Mouse (Mus musculus) heart, postnatal 14 days (tissue): Measurements from ENCODE around the gene Slc12a7. TPM values are rescaled to one million over a fixed set of nuclear protein-coding genes. Genes with fewer than 3 reads are reported as not detected.
"Not testable (repeated sequence)": the region's sequence is repeated elsewhere in the genome, so short reads cannot be mapped to it uniquely, and the experiment has no call there.

Experiments
- DNase-seq, 2 experiments: peaks; one replicate each; pipeline ENCODE4 v3.0.0; 2021 to 2022
- intact Hi-C: fragments of 180-260 bp; cut with DNase I; formaldehyde crosslinking; loops from one replicate; pipeline ENCODE4 v1.15.1; 2025
- long read RNA-seq, 2 experiments: library from polyadenylated mRNA; stranded (forward); transcript quantifications; one replicate each; pipeline ENCODE4 v2.0.0; 2021
- total RNA-seq, 2 experiments: library from RNA; stranded (reverse); gene quantifications; 2 replicates each; pipeline ENCODE4 v1.2.3; 2021

Slc12a7 gene
- 100 to 1,000 TPM; 151 to 165 TPM for total RNA-seq
- long read RNA-seq, experiment 1, full-length matches to known transcripts: 11 of 97 reads
- long read RNA-seq, experiment 1, partial matches to known transcripts: 23 of 97 reads
- long read RNA-seq, experiment 1, other reads (novel, unspliced or antisense): 63 of 97 reads
- long read RNA-seq, experiment 2, full-length matches to known transcripts: 11 of 109 reads
- long read RNA-seq, experiment 2, partial matches to known transcripts: 29 of 109 reads
- long read RNA-seq, experiment 2, other reads (novel, unspliced or antisense): 69 of 109 reads

- peak; percentile 58 for DNase-seq
- intact Hi-C loops: no loop called here
These were observed at the start of gene Slc12a7 for GRCm38 (mm10) chr13:73732742-73733700. Slc12a7 (plus strand) TSS chr13:73733094.

GRCm38 (mm10) chr13:73683682-73684081, 49.2 kb upstream of the Slc12a7 start:
- peak; percentile 19 to 49 for DNase-seq
- intact Hi-C loops: no loop called here

GRCm38 (mm10) chr13:73684412-73684811, 48.5 kb upstream of the Slc12a7 start:
- DNase-seq: no peak
- intact Hi-C loops: no loop called here

- no peak for DNase-seq
- intact Hi-C loops: no loop called here
These were observed 47.4 kb upstream of the Slc12a7 start for GRCm38 (mm10) chr13:73685502-73685901.

GRCm38 (mm10) chr13:73687601-73688000, 45.3 kb upstream of the Slc12a7 start:
- intact Hi-C loops: no loop called here
- DNase-seq: no peak

- DNase-seq: no peak
- intact Hi-C loops: no loop called here
These were observed 44.0 kb upstream of the Slc12a7 start for GRCm38 (mm10) chr13:73688934-73689333.

DNA sequence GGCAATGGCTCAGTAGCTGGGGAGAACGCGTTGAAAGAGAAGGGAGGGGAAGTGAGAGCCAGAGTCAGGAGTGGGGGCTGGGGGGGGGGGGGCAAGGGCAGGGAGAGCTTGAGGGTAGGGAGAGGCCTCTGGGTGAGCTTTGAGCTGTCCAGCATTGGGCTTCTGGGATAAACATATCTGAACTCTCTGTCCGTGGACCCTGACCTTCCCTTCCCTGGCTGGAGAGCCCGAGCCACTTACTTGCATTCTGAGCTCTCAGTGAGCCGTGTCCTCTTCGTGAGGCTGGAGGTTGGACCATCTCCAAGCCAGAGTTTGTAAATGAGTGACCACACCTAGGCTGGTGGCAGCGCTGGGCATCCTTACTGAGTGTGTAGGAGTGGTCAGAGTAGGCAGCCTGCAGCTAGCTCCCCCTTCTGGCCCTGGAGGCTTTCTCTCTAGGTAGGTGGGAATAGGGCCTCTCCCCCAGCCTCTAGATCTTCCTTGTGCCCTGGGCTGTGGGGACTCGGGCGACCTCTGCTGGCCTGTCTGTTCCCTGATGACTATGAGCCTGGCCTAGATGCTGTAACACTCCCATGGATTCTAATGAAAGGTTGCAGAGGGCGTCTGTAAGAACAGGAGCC, 40.5 kb upstream of the Slc12a7 start:
- peak; percentile 55 to 70 for DNase-seq
- intact Hi-C loops: loop anchor here (1.0 to 2.0 kb wide), 2 partner anchors 46 to 179 kb away; no protein-coding TSS in a partner anchor

DNA sequence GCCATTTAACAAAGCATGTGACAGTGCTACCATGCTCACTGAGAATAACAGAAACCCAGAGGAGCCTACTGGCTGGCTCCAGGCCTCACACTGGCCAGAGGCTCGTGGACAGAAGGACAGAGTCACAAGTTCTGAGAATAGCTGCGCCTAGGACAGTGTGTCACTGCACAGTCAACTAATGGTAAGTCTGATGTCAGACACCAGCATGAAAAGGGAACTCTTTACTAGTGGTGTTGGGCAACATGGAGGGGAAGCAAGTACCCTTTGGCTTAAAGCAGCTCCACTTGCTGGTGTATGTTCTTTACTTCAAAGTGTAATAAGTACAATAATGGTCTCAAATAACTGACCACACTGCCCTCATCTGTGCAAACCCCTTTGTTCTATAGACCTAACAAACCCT, 39.6 kb upstream of the Slc12a7 start:
- no peak for DNase-seq
- intact Hi-C loops: loop anchor here (2.0 kb wide), 1 partner anchor 47 kb away; no protein-coding TSS in a partner anchor

GRCm38 (mm10) chr13:73694972-73695371, 37.9 kb upstream of the Slc12a7 start:
- intact Hi-C loops: no loop called here
- DNase-seq: no peak

GRCm38 (mm10) chr13:73696529-73696928, 36.4 kb upstream of the Slc12a7 start:
- intact Hi-C loops: no loop called here
- DNase-seq: no peak

DNA sequence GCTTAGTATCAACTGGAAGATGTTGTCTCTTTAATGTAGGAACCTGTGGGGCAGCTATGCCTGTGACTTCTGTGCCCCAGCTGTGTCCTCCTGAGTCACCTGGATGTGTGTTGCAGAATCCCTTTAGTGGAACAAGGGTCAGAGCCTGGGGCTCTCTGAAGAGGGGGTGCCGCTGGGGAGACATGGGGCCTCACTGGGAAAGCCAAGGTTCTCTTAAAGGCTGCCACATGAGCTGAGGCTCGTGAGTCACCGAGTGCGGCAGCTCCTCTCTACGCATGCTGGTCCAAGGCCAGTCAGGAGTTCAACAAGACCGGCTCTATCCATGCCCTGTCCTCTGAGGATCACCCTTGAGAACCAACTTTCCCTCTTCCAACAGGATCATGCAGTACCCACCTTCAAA, 33.2 kb upstream of the Slc12a7 start:
- no peak for DNase-seq
- intact Hi-C loops: no loop called here

- intact Hi-C loops: no loop called here
These were observed 32.3 kb upstream of the Slc12a7 start for GRCm38 (mm10) chr13:73700554-73700953.

DNA sequence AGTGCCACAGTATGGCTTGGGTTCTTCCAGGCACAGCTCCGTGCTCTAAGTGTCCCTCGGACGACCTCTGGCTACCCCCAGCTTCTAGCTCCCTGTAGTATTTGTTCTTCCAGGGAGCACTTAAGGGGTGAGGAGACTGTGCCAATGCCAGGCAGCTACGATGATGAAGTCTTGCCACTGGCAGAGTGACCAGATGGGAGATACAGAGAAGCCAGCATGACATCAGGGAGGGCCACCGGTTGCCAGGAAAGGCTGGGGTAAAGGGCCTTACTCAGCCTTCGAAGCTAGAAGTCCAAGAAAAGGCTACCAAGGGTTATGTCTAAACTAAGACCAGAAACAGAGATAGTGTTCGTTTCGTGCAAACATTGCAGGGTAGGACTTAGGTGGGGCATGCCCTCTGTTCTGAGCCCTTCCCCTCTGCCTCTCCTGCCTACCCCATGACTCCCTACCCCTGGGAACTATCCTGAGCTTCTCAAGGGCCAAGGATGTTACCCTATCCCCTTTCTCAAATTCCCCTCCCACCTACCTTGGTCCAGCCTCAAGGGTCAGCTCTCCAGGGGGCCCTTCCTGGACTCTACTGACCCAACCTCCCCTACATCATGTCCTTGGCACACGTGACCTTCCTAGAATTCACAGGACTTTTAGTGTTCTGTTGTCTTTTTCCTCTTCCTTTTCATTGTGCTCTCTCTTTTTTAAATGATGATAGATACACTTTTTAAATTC, 31.6 kb upstream of the Slc12a7 start:
- no peak for DNase-seq
- intact Hi-C loops: no loop called here

More at GRCm38 (mm10) chr13:73700554-73700953, 32.3 kb upstream of the Slc12a7 start:
- DNase-seq: no peak

DNA sequence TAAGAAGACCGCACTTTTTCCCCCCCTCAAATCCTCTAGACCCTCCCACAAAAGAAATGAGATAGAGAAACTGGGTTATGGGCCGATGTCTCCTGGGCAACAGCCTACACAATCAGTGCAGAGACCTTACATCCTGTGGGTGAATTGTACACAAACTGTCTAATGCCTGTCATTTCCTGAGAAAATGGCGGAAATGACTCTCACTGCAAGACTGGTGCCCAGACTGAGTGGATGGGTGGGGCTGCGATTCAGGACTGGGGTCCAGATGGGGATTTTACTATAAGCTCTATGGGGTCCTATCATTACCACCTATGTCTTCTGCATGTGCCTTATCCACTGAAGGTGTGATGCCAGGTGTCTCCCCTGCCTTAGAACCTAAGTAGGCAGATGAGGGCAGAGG, 30.1 kb upstream of the Slc12a7 start:
- intact Hi-C loops: no loop called here
- no peak for DNase-seq

GRCm38 (mm10) chr13:73703486-73703885, 29.4 kb upstream of the Slc12a7 start:
- DNase-seq, intact Hi-C loops: not testable (repeated sequence)

DNA sequence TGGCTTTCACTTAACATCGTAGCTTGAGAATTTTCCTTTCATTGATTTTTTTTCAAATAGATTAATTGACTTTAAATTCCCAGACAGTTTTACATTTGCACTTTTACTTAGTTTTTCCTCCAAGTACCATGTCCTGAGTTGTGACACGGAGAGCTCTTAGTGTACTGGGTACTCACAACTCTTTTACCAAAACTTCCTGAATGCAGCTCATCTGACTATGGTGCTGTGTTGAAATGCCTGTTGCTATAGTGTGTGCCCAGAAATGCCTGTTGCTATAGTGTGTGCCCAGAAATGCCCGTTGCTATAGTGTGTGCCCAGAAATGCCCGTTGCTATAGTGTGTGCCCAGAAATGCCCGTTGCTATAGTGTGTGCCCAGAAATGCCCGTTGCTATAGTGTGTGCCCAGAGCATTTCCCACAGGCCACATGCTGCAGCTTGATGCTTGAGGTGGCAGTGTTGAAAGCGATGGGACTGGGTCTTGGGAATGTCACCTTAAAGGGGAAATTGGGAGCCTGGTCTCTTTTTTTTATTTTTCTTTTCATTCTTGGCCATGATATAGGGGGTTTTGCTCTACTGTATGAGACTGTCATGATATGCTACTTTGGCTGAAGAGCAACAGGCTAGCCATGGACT, 28.1 kb upstream of the Slc12a7 start, which contains the start of gene Slc6a19:
Gene Slc6a19 (minus strand): TSS at position 172 of the 632 bp plus-strand sequence.
- intact Hi-C loops: no loop called here
- no peak for DNase-seq

DNA sequence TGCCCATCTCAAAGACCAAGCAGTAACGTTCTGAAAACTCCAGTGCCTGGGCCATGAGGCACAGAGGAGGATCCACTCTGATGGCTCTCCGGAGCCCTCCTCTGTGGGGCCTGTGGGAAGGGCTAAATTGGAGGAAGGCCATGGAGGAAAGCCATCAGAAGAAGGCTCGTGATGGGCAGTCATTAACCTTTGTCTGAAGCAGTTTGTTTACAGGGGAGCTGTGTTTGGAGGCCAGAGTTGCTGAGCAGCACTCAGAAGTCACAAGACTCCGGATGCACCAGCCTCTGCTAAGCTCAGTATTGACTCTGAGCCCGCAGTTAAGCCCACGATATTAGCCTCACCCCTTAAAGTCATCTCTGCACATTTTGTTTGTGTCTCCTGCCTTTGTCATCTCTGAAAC, 23.4 kb upstream of the Slc12a7 start:
- no peak for DNase-seq
- intact Hi-C loops: no loop called here

- intact Hi-C loops: loop anchor here (5.0 to 10.0 kb wide), 3 partner anchors 64 to 286 kb away; no protein-coding TSS in a partner anchor
- DNase-seq: no peak
These were observed 21.7 kb upstream of the Slc12a7 start for GRCm38 (mm10) chr13:73711221-73711620.

DNA sequence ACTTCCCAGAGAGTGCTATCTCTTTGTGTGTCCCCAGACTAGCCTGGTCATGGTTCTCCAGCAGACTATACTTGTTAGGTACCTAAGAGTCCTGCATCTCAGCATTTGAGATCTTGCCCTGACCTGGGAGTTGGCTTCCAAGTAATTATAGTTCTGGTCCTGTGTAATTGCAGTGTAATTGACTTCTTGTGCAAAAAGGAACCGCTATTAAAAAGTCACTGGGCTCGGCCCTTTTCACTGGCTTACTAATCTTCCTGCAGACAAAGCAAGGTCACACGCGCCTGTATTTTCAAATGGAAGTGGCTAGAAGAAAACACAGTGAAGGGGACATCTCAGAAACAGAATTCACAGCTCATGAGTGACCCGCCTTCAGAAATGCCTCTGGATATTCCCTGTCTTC, 21.1 kb upstream of the Slc12a7 start:
- intact Hi-C loops: loop anchor here (5.0 to 10.0 kb wide), 3 partner anchors 65 to 287 kb away; no protein-coding TSS in a partner anchor
- DNase-seq: no peak
